Mouse (Mus musculus): ENCODE data around the gene Lrfn4.

Lrfn4 gene

DNA sequence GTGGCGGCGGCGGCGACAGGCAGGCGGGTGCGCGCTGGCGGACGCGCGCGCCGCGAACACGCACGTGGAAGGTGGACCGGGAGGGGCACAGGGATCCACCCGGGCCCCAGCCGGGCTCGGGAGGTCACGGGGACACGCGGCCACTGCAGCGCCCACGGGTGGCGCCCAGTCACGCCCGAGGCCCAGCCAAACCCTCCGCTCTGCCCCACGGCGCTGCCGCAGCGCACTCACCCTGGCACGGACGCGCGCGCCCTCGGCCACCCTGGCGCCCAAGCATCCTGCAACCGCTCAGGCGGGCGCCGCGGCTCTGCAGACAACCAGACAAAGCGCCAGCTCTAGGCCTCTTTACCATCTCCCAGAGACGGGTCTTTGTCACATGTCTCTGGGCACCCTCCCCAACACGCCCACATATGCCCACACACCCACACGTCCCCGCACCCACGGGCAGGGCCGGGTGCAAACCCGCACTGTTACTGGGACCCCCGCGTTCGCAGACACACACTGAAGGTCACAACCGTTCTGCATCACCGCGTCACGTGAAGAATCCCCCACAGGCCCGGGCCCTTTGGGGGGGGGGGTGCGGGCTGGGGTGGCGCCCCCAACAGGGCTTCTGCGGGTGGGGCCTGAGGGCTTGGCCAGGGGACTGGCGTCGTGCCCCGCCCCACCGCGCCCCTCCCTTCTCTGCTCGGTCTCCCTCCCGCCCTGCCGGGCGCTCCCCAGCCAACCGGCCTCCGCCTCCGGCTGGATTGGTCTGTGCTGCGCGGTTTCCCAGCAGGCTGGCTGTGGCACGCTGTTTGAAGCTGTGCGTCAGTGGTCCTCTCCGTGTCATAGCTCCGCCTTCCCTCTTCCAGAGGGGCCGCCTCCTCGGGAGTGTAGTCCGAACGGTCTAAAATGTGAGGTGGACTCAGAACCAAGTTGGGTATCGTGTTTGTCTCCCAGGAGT is at the start of gene Lrfn4:
Lrfn4 (minus strand) TSS at position 517 of the 943 bp plus-strand sequence.
- DNase-seq: peak in 1 of 2 experiments; percentile 25

DNA sequence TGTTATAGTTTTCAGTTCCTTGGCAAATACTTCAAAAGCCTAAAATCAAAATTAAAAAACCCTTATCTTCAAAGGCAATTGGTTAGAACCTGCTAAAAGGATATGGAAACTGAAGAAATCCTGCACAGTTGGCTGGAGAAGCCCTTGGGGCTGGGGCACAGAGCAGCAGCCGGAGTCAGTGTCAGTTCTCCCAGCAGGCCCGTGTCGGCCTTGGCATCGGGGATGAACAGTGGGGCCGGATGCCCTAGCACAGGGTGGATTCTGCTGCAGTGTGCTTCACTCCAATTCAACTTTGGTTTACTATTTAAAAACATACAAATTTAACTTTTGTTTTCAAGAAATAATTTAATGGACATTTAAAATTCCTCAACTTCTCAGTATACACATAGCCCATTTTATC is 42.7 kb upstream of the Lrfn4 start:
- no peak for DNase-seq

DNA sequence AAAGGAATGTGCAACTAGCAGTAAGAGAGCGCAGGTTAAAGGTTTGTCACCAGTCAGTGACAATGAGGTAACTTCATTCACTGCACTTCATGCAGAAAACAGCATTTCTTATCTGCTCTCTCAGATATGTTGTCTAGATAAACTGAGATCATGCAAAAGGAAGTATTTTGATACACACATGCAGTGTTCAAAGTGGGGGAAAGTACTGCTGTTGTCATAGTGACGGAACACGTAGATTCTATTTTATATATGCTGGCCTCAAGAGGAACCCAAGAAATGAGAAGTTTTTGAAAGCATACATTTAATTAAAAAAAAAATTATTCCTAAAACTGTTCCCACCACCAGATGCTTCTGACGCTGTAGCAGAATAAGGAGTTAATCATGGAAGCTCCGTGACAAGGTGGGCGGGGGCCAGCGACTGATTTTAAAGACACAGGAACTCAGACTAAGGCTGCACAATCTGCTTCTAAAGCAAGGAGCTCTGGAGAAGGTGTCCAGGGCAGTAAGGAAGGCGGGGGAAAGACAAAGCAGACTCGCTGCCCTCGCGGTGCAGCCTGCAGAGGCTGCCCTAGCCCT is 31.5 kb upstream of the Lrfn4 start:
- no peak for DNase-seq

DNA sequence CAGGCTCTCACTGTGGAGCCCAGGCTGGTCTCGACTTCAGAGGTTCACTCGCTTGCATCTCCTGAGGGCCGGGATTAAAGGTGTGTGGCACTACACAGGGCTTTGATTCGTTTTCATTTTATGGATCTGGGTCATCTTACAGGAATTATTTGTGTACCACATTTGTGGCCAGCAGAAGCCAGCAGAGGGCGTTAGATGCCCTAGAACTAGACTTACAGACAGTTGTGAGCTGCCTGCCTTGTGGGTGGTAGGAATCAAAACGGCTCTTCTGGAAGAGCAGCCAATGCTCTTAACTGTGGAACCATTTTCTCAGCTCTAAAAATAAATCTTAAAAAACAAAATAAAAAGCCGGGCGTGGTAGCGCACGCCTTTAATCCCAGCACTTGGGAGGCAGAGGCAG is 28.8 kb upstream of the Lrfn4 start:
- DNase-seq: no peak

DNA sequence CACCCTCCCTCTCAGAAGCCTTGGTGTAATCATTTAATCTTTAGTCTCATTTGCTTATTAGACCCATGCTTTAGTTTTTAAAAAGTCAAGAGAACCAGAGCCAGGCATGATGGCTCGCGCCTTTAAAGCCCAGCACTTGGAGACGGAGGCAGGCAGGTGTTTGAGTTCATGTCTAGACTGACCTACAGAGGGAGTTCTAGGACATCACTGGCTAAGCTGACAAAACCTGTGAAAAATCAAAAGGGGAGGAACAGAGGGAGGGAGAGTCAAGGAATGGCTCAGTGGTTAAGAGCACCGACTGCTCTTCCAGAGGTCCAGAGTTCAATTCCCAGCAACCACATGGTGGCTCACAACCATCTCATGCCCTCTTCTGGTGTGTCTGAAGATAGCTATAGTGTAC is 20.5 kb upstream of the Lrfn4 start:
- no peak for DNase-seq

GRCm38 (mm10) chr19:4628819-4629218 is 13.4 kb upstream of the Lrfn4 start:
- DNase-seq: peak in 1 of 2 experiments; percentile 58

- no peak for DNase-seq
Observed at GRCm38 (mm10) chr19:4625829-4626535, 10.5 kb upstream of the Lrfn4 start.

DNA sequence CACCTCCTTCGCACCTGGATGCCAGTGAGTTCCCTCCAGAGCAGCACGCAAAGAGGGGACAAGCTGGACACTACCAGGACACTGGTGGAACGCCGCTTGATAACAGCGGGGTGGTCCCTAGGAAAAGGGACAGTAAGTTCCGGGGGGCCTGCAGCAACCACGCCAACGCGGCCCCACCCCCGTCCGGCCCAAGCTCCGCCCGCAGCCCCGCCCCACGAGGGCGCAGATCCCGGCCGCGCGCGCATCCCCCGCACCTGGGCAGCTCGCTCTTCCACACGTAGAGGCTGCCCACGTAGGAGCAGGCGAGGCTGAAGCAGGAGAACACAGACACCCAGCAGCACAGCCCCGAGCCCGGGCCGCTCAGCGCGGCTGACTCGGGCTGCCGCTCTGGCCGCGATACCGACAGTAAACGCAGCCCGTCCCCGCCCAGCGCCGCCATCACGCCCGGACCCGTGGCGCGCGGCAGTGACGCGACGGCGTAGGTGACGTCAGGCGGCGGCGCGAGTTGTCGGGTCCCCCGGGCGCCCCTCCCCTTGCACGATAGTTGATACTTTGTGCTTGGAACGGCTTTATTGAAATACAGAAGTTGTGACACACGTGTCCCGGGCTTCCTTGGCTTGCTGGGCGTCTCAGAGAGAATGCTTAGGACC is 9.8 kb upstream of the Lrfn4 start, which contains the start of gene Rce1:
Rce1 (minus strand) TSS at position 463 of the 650 bp plus-strand sequence.
- peak; percentile 77 to 92 for DNase-seq

DNA sequence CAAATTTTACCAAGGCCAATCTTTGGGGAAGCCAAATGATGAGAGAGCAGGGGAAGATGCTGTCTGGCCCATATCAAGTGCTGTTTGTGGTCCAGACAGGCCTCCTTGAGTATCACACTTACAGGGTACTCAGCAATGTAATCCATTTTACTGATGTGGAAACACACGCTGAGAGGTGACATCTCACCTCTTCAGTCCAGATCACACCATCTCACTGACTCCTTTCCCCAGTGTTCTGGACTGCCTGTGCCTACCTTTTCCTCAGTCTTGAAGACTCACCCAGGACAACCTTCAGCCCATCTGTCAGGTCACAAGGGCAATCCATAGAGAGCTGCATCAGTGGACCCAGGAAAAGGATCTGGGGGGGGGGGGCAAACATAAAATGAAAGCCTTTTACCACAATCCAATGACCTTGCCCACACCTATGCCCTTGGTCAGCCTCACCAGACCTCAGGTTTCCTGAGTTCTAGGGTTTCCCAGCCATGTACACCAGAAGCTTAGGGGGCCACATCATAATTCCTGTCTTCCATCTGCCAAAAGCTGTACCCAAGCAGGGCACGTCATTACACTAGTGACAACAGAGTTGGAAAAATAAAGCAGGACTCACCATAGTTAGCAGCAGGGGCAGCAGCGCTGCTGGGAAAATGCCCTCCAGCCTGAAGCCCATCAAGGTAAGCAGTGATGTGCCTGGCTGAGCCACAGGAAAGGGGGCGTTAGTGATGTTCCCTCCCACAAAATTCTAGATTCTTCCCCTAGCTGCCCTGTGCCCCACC is 9.1 kb upstream of the Lrfn4 start:
- DNase-seq: no peak

- DNase-seq: no peak
Observed at GRCm38 (mm10) chr19:4624006-4624405, 8.5 kb upstream of the Lrfn4 start.

- no peak for DNase-seq
Observed at GRCm38 (mm10) chr19:4623419-4623818, 8.0 kb upstream of the Lrfn4 start.

GRCm38 (mm10) chr19:4622780-4623179 is 7.3 kb upstream of the Lrfn4 start:
- DNase-seq: no peak

DNA sequence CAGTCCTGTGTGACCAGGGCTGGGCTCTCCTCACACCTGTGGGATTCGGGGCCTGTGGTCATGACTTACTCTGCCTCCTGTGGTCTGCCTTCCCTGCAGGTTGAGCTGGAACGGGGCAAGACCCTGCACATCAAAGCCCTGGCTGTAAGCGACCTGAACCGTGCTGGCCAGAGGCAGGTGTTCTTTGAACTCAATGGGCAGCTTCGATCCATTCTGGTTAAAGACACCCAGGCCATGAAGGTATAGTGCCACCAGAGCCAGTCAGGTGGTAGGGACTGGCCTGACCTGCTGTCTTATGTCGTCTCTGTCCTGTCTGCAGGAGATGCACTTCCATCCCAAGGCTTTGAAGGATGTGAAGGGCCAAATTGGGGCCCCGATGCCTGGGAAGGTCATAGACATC is 5.3 kb upstream of the Lrfn4 start:
- no peak for DNase-seq

GRCm38 (mm10) chr19:4619461-4619860 is 4.0 kb upstream of the Lrfn4 start:
- no peak for DNase-seq

DNA sequence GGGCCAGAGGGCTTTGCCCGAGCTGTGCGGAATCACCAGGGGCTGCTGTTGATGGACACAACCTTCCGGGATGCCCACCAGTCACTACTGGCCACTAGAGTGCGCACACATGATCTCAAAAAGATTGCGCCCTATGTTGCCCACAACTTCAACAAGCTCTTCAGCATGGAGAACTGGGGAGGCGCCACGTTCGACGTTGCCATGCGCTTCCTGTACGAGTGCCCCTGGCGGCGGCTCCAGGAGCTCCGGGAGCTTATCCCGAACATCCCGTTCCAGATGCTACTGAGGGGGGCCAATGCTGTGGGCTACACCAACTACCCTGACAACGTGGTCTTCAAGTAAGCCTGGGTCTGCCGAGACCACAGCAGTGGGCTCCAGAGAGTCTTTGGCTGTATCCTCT is 2.7 kb upstream of the Lrfn4 start:
- no peak for DNase-seq

- DNase-seq: no peak
Observed at GRCm38 (mm10) chr19:4616546-4616945, 1.1 kb upstream of the Lrfn4 start.

GRCm38 (mm10) chr19:4614305-4615150 is 939 bp downstream of the Lrfn4 start:
- no peak for DNase-seq

- no peak for DNase-seq
Observed at GRCm38 (mm10) chr19:4613464-4614304, 1.8 kb downstream of the Lrfn4 start.

GRCm38 (mm10) chr19:4612181-4612961 is 3.1 kb downstream of the Lrfn4 start:
- DNase-seq: no peak
